Mouse (Mus musculus) lung, postnatal 10 days (tissue): ENCODE results near the gene Pnmt.
A peak's percentile ranks its signal among the peaks of the same experiment; 100 is the strongest.

Experiments used
- DNase-seq: peaks from one replicate; pipeline ENCODE4 v3.0.0; 2021

Pnmt gene

DNA sequence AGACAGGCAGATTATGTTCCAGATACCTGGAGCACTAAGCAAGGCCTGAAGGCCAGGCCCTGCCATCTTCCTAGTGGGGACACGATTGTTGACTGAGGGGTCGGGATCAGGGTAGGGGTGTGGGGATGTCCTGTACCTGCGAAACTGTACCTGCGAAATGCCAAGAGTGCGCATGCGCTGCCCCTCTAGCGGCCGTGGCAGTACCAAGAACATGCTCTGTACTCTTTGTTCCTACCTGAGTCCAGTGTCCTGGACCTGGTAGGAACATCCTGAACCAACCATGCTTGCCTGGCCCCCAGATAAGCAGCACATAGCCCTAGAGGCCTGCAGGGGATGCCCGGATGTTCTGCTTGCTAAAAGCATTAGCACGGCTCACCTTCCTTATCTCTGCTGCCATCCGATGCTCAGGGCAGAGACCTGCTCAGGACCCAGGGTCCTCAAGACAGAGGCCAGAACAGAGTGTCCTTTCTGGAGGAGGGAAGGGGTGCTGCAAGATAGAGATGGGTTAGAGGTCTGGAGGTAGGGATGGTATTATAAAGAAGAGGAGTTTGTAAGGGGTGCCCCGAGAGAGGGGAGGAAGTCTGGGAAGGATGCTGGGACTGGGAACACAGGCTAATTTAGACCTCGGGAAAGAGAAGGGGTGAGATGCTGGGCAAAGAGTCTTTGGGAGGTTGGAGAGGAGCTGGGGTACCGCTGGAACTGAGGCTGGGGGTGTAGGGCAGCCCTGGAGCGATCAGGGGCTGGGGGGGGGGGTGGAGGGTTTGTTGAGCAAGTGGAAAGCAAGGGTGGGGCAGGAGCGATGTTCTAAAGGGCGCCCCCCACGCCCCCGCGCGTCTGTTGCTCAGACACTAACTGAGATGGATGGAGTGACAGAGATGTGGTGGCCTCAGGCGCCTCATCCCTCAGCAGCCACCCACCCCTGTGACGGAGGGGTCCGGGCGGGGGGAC, at the start of gene Pnmt:
Gene Pnmt (plus strand): TSS at position 813 of the 948 bp plus-strand sequence.
- no peak for DNase-seq

- DNase-seq: peak; percentile 57
Observed at GRCm38 (mm10) chr11:98338507-98338961, 47.7 kb upstream of the Pnmt start.

DNA sequence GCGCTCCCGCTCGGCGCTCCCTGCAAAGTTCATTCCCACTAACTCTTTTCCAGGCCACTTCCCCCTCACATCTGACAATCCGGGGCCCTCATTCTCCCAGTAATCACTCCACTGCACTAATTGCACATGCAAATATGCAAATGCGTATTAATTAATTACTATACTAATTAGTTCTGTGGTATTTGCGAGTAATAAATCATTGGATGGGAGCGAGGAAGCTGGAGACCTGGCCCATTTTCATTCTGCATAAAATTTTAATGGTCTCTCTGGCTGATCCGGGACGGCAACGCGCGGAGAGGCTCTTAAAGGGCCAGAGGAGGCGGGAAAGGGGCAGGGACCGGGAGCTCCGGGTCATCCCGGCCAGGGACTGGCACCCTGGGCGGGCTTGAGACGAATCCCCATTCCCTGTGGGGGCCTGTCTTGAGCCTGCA, 47.2 kb upstream of the Pnmt start:
- no peak for DNase-seq

- no peak for DNase-seq
Observed at GRCm38 (mm10) chr11:98339679-98340287, 46.5 kb upstream of the Pnmt start.

GRCm38 (mm10) chr11:98340597-98340996, 45.7 kb upstream of the Pnmt start:
- DNase-seq: no peak

GRCm38 (mm10) chr11:98341174-98341573, 45.1 kb upstream of the Pnmt start:
- DNase-seq: no peak

GRCm38 (mm10) chr11:98342000-98342945, 44.0 kb upstream of the Pnmt start:
- peak; percentile 94 for DNase-seq

DNA sequence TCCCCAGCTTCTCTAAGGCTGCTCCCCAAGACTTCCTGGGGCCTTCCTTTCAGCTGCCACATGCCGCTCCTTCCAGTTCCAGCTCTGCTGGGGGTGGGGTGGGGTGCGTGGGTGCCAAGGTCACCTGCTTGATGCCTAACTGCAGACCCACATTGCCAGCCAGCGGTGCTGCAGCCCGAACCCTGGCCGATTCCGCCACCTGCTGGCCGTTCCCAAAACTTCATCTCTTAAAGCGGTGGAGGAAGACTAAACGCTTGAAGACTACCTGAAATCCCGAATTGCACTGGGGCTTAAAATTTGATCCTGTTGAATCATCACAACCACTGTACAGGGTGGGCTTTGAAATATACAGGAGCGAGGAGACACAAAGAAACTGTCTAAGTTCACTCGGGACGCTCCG, 41.0 kb upstream of the Pnmt start:
- peak; percentile 86 for DNase-seq

- DNase-seq: no peak
Observed at GRCm38 (mm10) chr11:98346168-98346567, 40.1 kb upstream of the Pnmt start.

DNA sequence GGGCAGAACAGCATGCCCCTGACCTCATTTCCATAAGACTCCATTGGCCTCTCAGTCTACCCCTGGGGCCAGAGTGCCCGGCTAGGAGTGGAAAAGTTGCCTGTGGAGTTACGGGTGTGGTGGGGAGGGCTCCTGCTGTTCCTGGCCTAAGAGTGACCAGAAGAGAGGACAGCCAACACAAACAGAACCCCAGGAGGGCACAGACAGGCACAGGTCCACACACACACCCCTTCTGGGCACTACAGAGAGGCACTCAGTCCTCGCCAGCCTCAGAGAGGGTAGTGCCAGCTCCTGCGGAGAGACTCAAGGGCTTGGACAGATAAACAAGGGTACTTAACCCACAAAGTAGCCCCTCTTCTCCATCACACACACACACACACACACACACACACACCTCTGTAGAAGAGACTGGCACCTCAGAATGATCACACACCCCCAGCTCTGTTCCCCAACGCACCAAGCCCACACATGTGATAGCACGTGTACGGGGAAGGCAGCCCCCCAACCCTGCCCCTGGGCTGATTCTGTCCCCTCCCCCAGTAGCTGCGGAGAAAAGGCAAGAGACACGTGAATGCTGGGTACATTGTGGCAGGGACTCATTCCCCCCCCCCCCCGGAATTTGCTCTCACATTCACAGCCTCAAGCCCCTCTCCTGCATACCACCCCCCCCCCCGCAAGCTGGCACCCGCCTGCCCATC, 38.7 kb upstream of the Pnmt start:
- no peak for DNase-seq

- DNase-seq: peak; percentile 62
Observed at GRCm38 (mm10) chr11:98348083-98348961, 37.9 kb upstream of the Pnmt start, which contains the start of gene Ppp1r1b. Gene Ppp1r1b (plus strand): TSS chr11:98348404.

GRCm38 (mm10) chr11:98349308-98349707, 36.9 kb upstream of the Pnmt start:
- DNase-seq: no peak

DNA sequence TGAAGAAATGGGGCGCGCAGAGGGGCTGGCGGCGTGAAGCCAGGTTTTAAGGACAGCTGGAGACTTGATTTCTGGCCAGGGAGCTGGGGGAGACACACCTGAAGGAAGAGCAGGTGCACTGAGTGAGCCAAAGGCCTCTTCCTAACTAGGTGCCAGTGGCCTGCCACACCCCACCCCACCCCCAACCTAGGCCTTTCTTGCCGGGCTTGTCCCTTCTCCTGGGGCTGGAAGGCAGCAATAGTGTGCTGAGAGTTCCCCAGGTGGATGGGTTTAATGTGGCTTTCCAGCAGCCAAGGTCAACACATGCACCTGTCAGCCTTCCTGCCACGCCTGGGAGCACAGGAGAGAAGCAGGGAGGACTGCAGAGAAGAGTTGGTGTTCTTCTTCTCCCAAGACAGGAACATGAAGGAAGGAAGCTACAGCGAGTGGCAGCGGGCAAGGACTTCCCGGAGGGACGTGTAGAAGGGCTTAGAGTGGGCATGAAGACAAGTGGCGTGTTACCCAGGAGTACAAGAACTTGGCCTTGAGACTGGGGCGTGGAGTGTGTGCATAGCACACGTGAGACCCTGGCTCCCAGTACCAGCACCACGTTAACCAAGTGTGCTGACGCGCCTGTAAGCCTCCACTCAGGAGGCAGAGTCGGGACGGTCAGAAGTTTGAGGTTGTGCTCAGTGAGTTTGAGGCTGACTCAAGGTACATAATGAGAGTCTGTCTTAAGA, 33.8 kb upstream of the Pnmt start:
- no peak for DNase-seq

- peak; percentile 53 for DNase-seq
Observed at GRCm38 (mm10) chr11:98353651-98354211, 32.5 kb upstream of the Pnmt start.

DNA sequence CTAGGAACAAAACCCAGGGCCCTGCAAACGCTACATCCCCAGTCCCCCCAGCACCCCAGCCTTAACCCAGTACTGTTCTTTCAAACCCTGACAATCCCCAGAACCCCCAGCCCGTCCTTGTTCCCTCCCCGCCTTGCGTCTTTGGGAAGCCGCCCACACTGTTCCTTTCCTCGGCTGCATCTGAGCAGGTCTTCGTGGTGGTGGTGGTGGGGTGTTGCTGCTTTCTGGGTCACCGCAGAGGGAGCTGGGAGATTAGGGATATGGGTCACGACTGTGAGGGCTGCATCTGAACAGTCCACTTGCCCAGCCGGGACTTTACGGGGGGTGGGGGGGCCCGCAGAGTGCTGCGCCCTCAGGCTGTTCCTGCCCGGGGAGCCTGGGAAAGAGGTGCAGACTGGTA, 31.8 kb upstream of the Pnmt start:
- no peak for DNase-seq

GRCm38 (mm10) chr11:98355732-98356299, 30.4 kb upstream of the Pnmt start:
- peak; percentile 80 for DNase-seq

GRCm38 (mm10) chr11:98356625-98357394, 29.4 kb upstream of the Pnmt start:
- DNase-seq: no peak

GRCm38 (mm10) chr11:98357396-98358160, 28.7 kb upstream of the Pnmt start:
- peak; percentile 70 for DNase-seq
